Comparison of ENCODE assay signal across 8 mouse cellular contexts in the genomic region with DNA sequence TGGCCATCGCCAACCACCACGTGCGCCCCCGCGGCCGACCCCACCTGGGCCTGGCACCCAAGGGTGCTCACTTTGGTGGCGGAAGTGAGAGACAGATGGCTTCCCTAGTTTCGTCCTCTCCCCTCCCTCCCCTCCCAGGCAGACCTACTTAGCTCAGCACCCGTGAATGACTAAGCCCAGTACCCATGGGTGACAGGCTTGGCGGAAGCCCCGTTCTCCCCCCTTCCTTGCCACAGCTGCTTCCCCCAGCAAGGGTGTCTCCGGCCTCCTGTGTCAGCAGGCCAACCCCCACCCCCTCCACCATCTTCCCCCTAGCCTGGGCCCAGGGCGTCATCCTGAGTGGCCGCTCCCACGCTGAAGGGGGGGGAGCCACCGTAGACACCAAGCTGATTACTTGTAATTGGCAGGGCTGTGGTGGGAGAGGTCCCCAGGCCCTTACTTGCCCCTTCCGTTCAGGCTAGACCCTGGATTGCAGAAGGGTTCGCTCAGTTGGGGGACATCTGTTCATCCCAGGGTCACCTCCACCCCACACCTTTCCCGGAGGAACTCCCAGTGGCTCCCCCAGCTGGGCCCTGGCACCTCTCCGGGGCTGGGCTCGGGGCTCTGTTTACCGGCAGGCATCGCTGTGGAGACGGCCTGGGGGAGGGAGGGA. TPM values are rescaled to one million over a fixed set of nuclear protein-coding genes. Genes with fewer than 3 reads are reported as not detected.
DNase-seq lines count a peak whose midpoint lies in the region; ATAC-seq and TF ChIP-seq lines count a peak whose summit lies in the region.

No protein-coding gene starts in this region.

- H3K4me1 ChIP-seq in heart, postnatal 0 days (ENCODE audit: control insufficient read depth, insufficient read depth), result peaks cover 55% of the 10 kb centered on the region
- H3K4me1 ChIP-seq in limb, embryonic 11.5 days (ENCODE audit: control insufficient read depth, insufficient read depth, low read length), result peaks cover 28% of the 10 kb centered on the region
- peaks cover 61% of the 10 kb centered on the region for H3K4me1 ChIP-seq in midbrain, embryonic 15.5 days

- no peaks in the 10 kb centered on the region for H3K27me3 ChIP-seq in heart, postnatal 0 days (ENCODE audit: control insufficient read depth, insufficient read depth, low read length)
- H3K27me3 ChIP-seq in limb, embryonic 11.5 days (ENCODE audit: control insufficient read depth, insufficient read depth, low read length), result peaks cover 19% of the 10 kb centered on the region
- peaks cover 18% of the 10 kb centered on the region for H3K27me3 ChIP-seq in midbrain, embryonic 15.5 days (replicated peaks)

- peak; percentile 38; the same call in 1 of the 2 replicates for TF ChIP-seq EP300 in heart, postnatal 0 days (IDR thresholded peaks at IDR 0.05; ENCODE audit: low read depth)

- H3K9me3 ChIP-seq in heart, postnatal 0 days (replicated peaks; ENCODE audit: control insufficient read depth, low read length), result no peaks in the 10 kb centered on the region
- H3K9me3 ChIP-seq in limb, embryonic 11.5 days (ENCODE audit: control insufficient read depth, low read length), result no peaks in the 10 kb centered on the region
- H3K9me3 ChIP-seq in midbrain, embryonic 15.5 days, result no peaks in the 10 kb centered on the region

- no peak for TF ChIP-seq CTCF in heart, postnatal 0 days (IDR thresholded peaks at IDR 0.05; ENCODE audit: low read depth)

- intact Hi-C loops in left cerebral cortex, postnatal 25 days (cut with DNase I), result no loop called here

- 0 out of 2 replicates have a peak, but pooled peaks cover 3% of the 10 kb centered on the region for H3K36me3 ChIP-seq in heart, postnatal 0 days (replicated peaks; ENCODE audit: control insufficient read depth, insufficient read depth, low read length)
- no peaks in the 10 kb centered on the region; the same call in 1 of the 2 replicates for H3K36me3 ChIP-seq in limb, embryonic 11.5 days (ENCODE audit: control insufficient read depth, insufficient read depth, low read length)
- no peaks in the 10 kb centered on the region for H3K36me3 ChIP-seq in midbrain, embryonic 15.5 days (replicated peaks)

- H3K27ac ChIP-seq in heart, postnatal 0 days (ENCODE audit: low read depth), result peak overlapping the region; percentile 92
- peak overlapping the region; percentile 84; the same call in 1 of the 2 replicates for H3K27ac ChIP-seq in limb, embryonic 11.5 days (replicated peaks; ENCODE audit: low read depth, low read length)
- peak overlapping the region; percentile 78 for H3K27ac ChIP-seq in midbrain, embryonic 15.5 days

- peak overlapping the region; percentile 92 for H3K4me2 ChIP-seq in heart, postnatal 0 days (ENCODE audit: low read depth, low read length)
- peak overlapping the region; percentile 83 for H3K4me2 ChIP-seq in limb, embryonic 11.5 days (ENCODE audit: low read depth, severe bottlenecking)
- peak overlapping the region; percentile 84 for H3K4me2 ChIP-seq in midbrain, embryonic 15.5 days

- WGBS in heart, postnatal 0 days, result 2% methylated on average over 19 of the region's 24 CpGs
- WGBS in limb, embryonic 11.5 days, result under 1% methylated on average over 18 of the region's 24 CpGs
- 3% methylated on average over 21 of the region's 24 CpGs for WGBS in midbrain, embryonic 15.5 days

- H3K4me3 ChIP-seq in heart, postnatal 0 days (ENCODE audit: low read depth, low read length), result peak overlapping the region; percentile 74
- H3K4me3 ChIP-seq in limb, embryonic 11.5 days (ENCODE audit: low read depth, low read length), result peak overlapping the region; percentile 82
- peak overlapping the region; percentile 87 for H3K4me3 ChIP-seq in midbrain, embryonic 15.5 days

- ATAC-seq in frontal cortex, adult (ENCODE audit: low TSS enrichment), result 0 out of 2 replicates have a peak, but pooled peaks have one; percentile 0
- ATAC-seq in CD4-positive, CD25-positive, alpha-beta regulatory T cell, adult 4 months, result peak; percentile 30
- peak; percentile 2; the same call in 1 of the 2 replicates for ATAC-seq in common myeloid progenitor, adult 5-6 weeks (replicated peaks; ENCODE audit: low read depth, poor library complexity, severe bottlenecking)
- peak; percentile 1; the same call in 1 of the 2 replicates for ATAC-seq in heart, postnatal 0 days (ENCODE audit: insufficient read depth, low read depth)
- ATAC-seq in limb, embryonic 11.5 days (ENCODE audit: insufficient number of reproducible peaks, low FRiP score, low TSS enrichment, low read depth), result no peak
- peak; percentile 0; the same call in 1 of the 2 replicates for ATAC-seq in midbrain, embryonic 15.5 days (replicated peaks)

- DNase-seq in frontal cortex, postnatal 36 days (ENCODE audit: low spot score in 2 of 2), result no peak
- peak; percentile 54 for DNase-seq in heart, postnatal 0 days (ENCODE audit: low spot score)
- peak; percentile 53 for DNase-seq in limb, embryonic 11.5 days (ENCODE audit: low spot score)
- DNase-seq in left cerebral cortex, postnatal 25 days (ENCODE audit: low spot score in 2 of 2), result no peak

- H3K9ac ChIP-seq in heart, postnatal 0 days (replicated peaks; ENCODE audit: low read depth, low read length), result peak overlapping the region; percentile 80
- peak overlapping the region; percentile 82 for H3K9ac ChIP-seq in limb, embryonic 11.5 days (ENCODE audit: low read length)
- peak overlapping the region; percentile 75 for H3K9ac ChIP-seq in midbrain, embryonic 15.5 days

RNA-seq across cellular contexts. Expression of gene Zbtb7a, which starts 3.2 kb away (rescaled TPM):
- 10 to 100 TPM in 1 of 2 experiments, 1 to 10 TPM in 1; 6.5 to 11.3 TPM for polyA plus RNA-seq in CD4-positive, CD25-positive, alpha-beta regulatory T cell, adult 4 months (2017; shearing (Covaris generic))
- 13.1 and 14.5 TPM in 2 replicates for total RNA-seq in common myeloid progenitor, adult 5-6 weeks (2017)
- total RNA-seq in heart, postnatal 0 days (2014; rRNA removed; ENCODE audit: low replicate concordance), result 57.8 and 68.6 TPM in 2 replicates
- polyA plus RNA-seq in heart, postnatal 0 days (2015; fragmentation: Nextera tagmentation; extraction: Ambion mirVana), result 27.8 and 32.3 TPM in 2 replicates
- 6.7 and 8.4 TPM in 2 replicates for polyA plus RNA-seq in limb, embryonic 11.5 days (2014; fragmentation: Nextera tagmentation; extraction: Ambion mirVana)
- polyA plus RNA-seq in midbrain, embryonic 15.5 days (2015; fragmentation: Nextera tagmentation; extraction: Ambion mirVana), result 16.2 and 16.7 TPM in 2 replicates
- total RNA-seq in left cerebral cortex, postnatal 25 days (2021), result 100 to 1,000 TPM; 114 TPM

RNA-seq across cellular contexts. Expression of gene Pias4, which starts 29.5 kb away (rescaled TPM):
- 10 to 100 TPM; 17.1 to 20.0 TPM for polyA plus RNA-seq in CD4-positive, CD25-positive, alpha-beta regulatory T cell, adult 4 months (2017; shearing (Covaris generic))
- 8.4 and 17.5 TPM in 2 replicates for total RNA-seq in common myeloid progenitor, adult 5-6 weeks (2017)
- 14.4 and 19.6 TPM in 2 replicates for total RNA-seq in heart, postnatal 0 days (2014; rRNA removed; ENCODE audit: low replicate concordance)
- polyA plus RNA-seq in heart, postnatal 0 days (2015; fragmentation: Nextera tagmentation; extraction: Ambion mirVana), result 19.8 and 20.7 TPM in 2 replicates
- 53.3 and 56.9 TPM in 2 replicates for polyA plus RNA-seq in limb, embryonic 11.5 days (2014; fragmentation: Nextera tagmentation; extraction: Ambion mirVana)
- 59.2 and 66.3 TPM in 2 replicates for polyA plus RNA-seq in midbrain, embryonic 15.5 days (2015; fragmentation: Nextera tagmentation; extraction: Ambion mirVana)
- total RNA-seq in left cerebral cortex, postnatal 25 days (2021), result 10 to 100 TPM; 26.6 to 28.7 TPM

RNA-seq across cellular contexts. Expression of gene Map2k2, which starts 32.5 kb away (rescaled TPM):
- polyA plus RNA-seq in CD4-positive, CD25-positive, alpha-beta regulatory T cell, adult 4 months (2017; shearing (Covaris generic)), result 10 to 100 TPM; 21.5 to 28.1 TPM
- total RNA-seq in common myeloid progenitor, adult 5-6 weeks (2017), result 56.2 and 61.8 TPM in 2 replicates
- total RNA-seq in heart, postnatal 0 days (2014; rRNA removed; ENCODE audit: low replicate concordance), result 177 and 208 TPM in 2 replicates
- 130 and 133 TPM in 2 replicates for polyA plus RNA-seq in heart, postnatal 0 days (2015; fragmentation: Nextera tagmentation; extraction: Ambion mirVana)
- polyA plus RNA-seq in limb, embryonic 11.5 days (2014; fragmentation: Nextera tagmentation; extraction: Ambion mirVana), result 230 and 239 TPM in 2 replicates
- polyA plus RNA-seq in midbrain, embryonic 15.5 days (2015; fragmentation: Nextera tagmentation; extraction: Ambion mirVana), result 258 and 270 TPM in 2 replicates
- total RNA-seq in left cerebral cortex, postnatal 25 days (2021), result 100 to 1,000 TPM; 122 to 124 TPM

RNA-seq across cellular contexts. Expression of gene Eef2, which starts 38.2 kb away (rescaled TPM):
- polyA plus RNA-seq in CD4-positive, CD25-positive, alpha-beta regulatory T cell, adult 4 months (2017; shearing (Covaris generic)), result 1,000 to 10,000 TPM in 1 of 2 experiments, 100 to 1,000 TPM in 1; 934 to 1,665 TPM
- total RNA-seq in common myeloid progenitor, adult 5-6 weeks (2017), result 1,623 and 1,948 TPM in 2 replicates
- 1,828 and 2,004 TPM in 2 replicates for total RNA-seq in heart, postnatal 0 days (2014; rRNA removed; ENCODE audit: low replicate concordance)
- 353 and 370 TPM in 2 replicates for polyA plus RNA-seq in heart, postnatal 0 days (2015; fragmentation: Nextera tagmentation; extraction: Ambion mirVana)
- 428 TPM in 2 replicates for polyA plus RNA-seq in limb, embryonic 11.5 days (2014; fragmentation: Nextera tagmentation; extraction: Ambion mirVana)
- polyA plus RNA-seq in midbrain, embryonic 15.5 days (2015; fragmentation: Nextera tagmentation; extraction: Ambion mirVana), result 588 and 606 TPM in 2 replicates
- 100 to 1,000 TPM; 854 to 872 TPM for total RNA-seq in left cerebral cortex, postnatal 25 days (2021)

RNA-seq across cellular contexts. Expression of gene Creb3l3, which starts 39.6 kb away (rescaled TPM):
- polyA plus RNA-seq in CD4-positive, CD25-positive, alpha-beta regulatory T cell, adult 4 months (2017; shearing (Covaris generic)), result not detected
- 0.18 and 0.58 TPM in 2 replicates for total RNA-seq in common myeloid progenitor, adult 5-6 weeks (2017)
- 1.3 TPM in 1 of 2 replicates, not detected in the other for total RNA-seq in heart, postnatal 0 days (2014; rRNA removed; ENCODE audit: low replicate concordance)
- polyA plus RNA-seq in heart, postnatal 0 days (2015; fragmentation: Nextera tagmentation; extraction: Ambion mirVana), result 0.55 and 0.93 TPM in 2 replicates
- polyA plus RNA-seq in limb, embryonic 11.5 days (2014; fragmentation: Nextera tagmentation; extraction: Ambion mirVana), result 0.27 and 0.28 TPM in 2 replicates
- 0.36 and 0.48 TPM in 2 replicates for polyA plus RNA-seq in midbrain, embryonic 15.5 days (2015; fragmentation: Nextera tagmentation; extraction: Ambion mirVana)
- total RNA-seq in left cerebral cortex, postnatal 25 days (2021), result under 1 TPM; 0.25 to 0.60 TPM

Comparison
In these comparisons a context has a peak if more than half of its experiments do, and no peak if none do; other contexts are left out.
1. DNase-seq: peak in heart, postnatal 0 days (single experiment) and limb, embryonic 11.5 days (single experiment); none in frontal cortex, postnatal 36 days (0 of 2) and left cerebral cortex, postnatal 25 days (0 of 2).
2. Peak in every context shown above with its lines, with median percentiles within 50 percentile points of each other: H3K27ac ChIP-seq, H3K4me2 ChIP-seq, H3K4me3 ChIP-seq and H3K9ac ChIP-seq.